Mouse (Mus musculus): ENCODE measurements at regions not wholly inside any gene's neighbourhood (a gene's known extent, or its start where the extent isn't known, plus 50 kb on each side); places are given as distances from the start of the nearest gene placed in this dataset.

GRCm38 (mm10) chr13:110673536-110673935, 278.7 kb downstream of the Plk2 start:
- no peak for TF ChIP-seq CTCF (IDR thresholded peaks at IDR 0.05)
- Histone ChIP-seq H3K4me3 (no peak overlapping the region), H3K27ac (no peak overlapping the region)
- no peak for DNase-seq
- intact Hi-C loops (cut with DNase I): no loop called here

- Histone ChIP-seq H3K27ac (no peak overlapping the region), H3K4me3 (no peak overlapping the region)
- intact Hi-C loops (cut with DNase I): no loop called here
- TF ChIP-seq CTCF (IDR thresholded peaks at IDR 0.05): no peak
- no peak for DNase-seq
These were observed 288.6 kb downstream of the Plk2 start for GRCm38 (mm10) chr13:110683259-110684041.

- H3K4me3 ChIP-seq: no peak overlapping the region
- no peak overlapping the region for H3K27ac ChIP-seq
- no peak for DNase-seq
- intact Hi-C loops (cut with DNase I): no loop called here
- TF ChIP-seq CTCF (IDR thresholded peaks at IDR 0.05): no peak
These were observed 293.9 kb downstream of the Plk2 start for GRCm38 (mm10) chr13:110688796-110689195.

GRCm38 (mm10) chr13:110690501-110691255, 295.8 kb downstream of the Plk2 start:
- no peak overlapping the region for H3K27ac ChIP-seq
- H3K4me3 ChIP-seq: no peak overlapping the region
- intact Hi-C loops (cut with DNase I): loop anchor here (10.0 kb wide), 1 partner anchor 296 kb away; the partner anchor contains the start of gene Plk2
- no peak for TF ChIP-seq CTCF (IDR thresholded peaks at IDR 0.05)
- no peak for DNase-seq

GRCm38 (mm10) chr13:110692696-110693095, 297.9 kb downstream of the Plk2 start:
- DNase-seq: no peak
- no peak for TF ChIP-seq CTCF (IDR thresholded peaks at IDR 0.05)
- H3K4me3 ChIP-seq: no peak overlapping the region
- intact Hi-C loops (cut with DNase I): loop anchor here (10.0 kb wide), 1 partner anchor 298 kb away; the partner anchor contains the start of gene Plk2
- no peak overlapping the region for H3K27ac ChIP-seq

GRCm38 (mm10) chr13:110694876-110695275, 300.0 kb downstream of the Plk2 start:
- DNase-seq: no peak

GRCm38 (mm10) chr13:110696549-110696948, 301.7 kb downstream of the Plk2 start:
- H3K4me3 ChIP-seq: no peak overlapping the region
- no peak for TF ChIP-seq CTCF (IDR thresholded peaks at IDR 0.05)
- H3K27ac ChIP-seq: peak overlapping the region; percentile 46; the same call in 1 of the 2 replicates
- intact Hi-C loops (cut with DNase I): loop anchor here (10.0 kb wide), 1 partner anchor 302 kb away; the partner anchor contains the start of gene Plk2
- no peak for DNase-seq

More at GRCm38 (mm10) chr13:110694876-110695275, 300.0 kb downstream of the Plk2 start:
- no peak for TF ChIP-seq CTCF (IDR thresholded peaks at IDR 0.05)
- intact Hi-C loops (cut with DNase I): loop anchor here (10.0 kb wide), 1 partner anchor 300 kb away; the partner anchor contains the start of gene Plk2
- Histone ChIP-seq H3K4me3 (no peak overlapping the region), H3K27ac (0 out of 2 replicates have a peak overlapping the region, but pooled peaks have one; percentile 38)

- H3K4me3 ChIP-seq: no peak overlapping the region
- no peak for DNase-seq
- intact Hi-C loops (cut with DNase I): no loop called here
- no peak for TF ChIP-seq CTCF (IDR thresholded peaks at IDR 0.05)
- H3K27ac ChIP-seq: no peak overlapping the region
These were observed 309.4 kb downstream of the Plk2 start for GRCm38 (mm10) chr13:110704261-110704660.

- TF ChIP-seq CTCF (IDR thresholded peaks at IDR 0.05): no peak
- intact Hi-C loops (cut with DNase I): no loop called here
- no peak overlapping the region for H3K27ac ChIP-seq
- H3K4me3 ChIP-seq: no peak overlapping the region
- no peak for DNase-seq
These were observed 316.0 kb downstream of the Plk2 start for GRCm38 (mm10) chr13:110710847-110711246.

GRCm38 (mm10) chr13:110712527-110712926, 317.7 kb downstream of the Plk2 start:
- no peak overlapping the region for H3K27ac ChIP-seq
- no peak for DNase-seq
- intact Hi-C loops (cut with DNase I): no loop called here
- no peak for TF ChIP-seq CTCF (IDR thresholded peaks at IDR 0.05)
- H3K4me3 ChIP-seq: no peak overlapping the region

GRCm38 (mm10) chr13:110722170-110722569, 327.3 kb downstream of the Plk2 start:
- H3K4me3 ChIP-seq: no peak overlapping the region
- no peak for TF ChIP-seq CTCF (IDR thresholded peaks at IDR 0.05)
- no peak overlapping the region for H3K27ac ChIP-seq
- intact Hi-C loops (cut with DNase I): no loop called here
- no peak for DNase-seq

- H3K4me3 ChIP-seq: no peak overlapping the region
- intact Hi-C loops (cut with DNase I): no loop called here
These were observed 327.9 kb downstream of the Plk2 start for GRCm38 (mm10) chr13:110722752-110723151.

GRCm38 (mm10) chr13:110724836-110725235, 330.0 kb downstream of the Plk2 start:
- Histone ChIP-seq H3K4me3 (no peak overlapping the region), H3K27ac (no peak overlapping the region)
- intact Hi-C loops (cut with DNase I): no loop called here
- DNase-seq: no peak
- TF ChIP-seq CTCF (IDR thresholded peaks at IDR 0.05): no peak

More at GRCm38 (mm10) chr13:110722752-110723151, 327.9 kb downstream of the Plk2 start:
- no peak for DNase-seq
- H3K27ac ChIP-seq: no peak overlapping the region
- TF ChIP-seq CTCF (IDR thresholded peaks at IDR 0.05): no peak
